Mouse (Mus musculus): ENCODE measurements around the gene Erp27.

The Erp27 gene

DNA sequence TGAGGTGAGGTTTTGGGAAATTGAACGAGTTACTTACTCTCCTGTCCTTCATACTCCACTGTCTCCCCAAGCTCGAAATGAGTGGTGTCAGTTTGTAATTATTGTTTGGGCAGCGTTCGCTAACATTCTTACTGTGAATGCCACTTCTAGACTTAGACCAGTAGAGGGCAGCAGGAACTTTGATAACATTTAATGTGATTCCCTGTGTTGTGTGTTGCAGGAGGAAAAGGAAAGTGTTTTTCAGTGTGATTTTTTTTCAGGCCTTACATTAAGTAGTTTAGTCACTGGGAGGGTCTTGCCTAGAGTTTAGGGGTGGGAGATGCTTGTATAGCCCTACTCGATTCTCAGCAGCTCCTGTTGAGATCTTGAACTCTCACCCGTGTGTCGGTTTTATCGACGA lies 61.0 kb downstream of the Erp27 start:
- DNase-seq (ENCODE audit: low read depth), result peak; percentile 76

DNA sequence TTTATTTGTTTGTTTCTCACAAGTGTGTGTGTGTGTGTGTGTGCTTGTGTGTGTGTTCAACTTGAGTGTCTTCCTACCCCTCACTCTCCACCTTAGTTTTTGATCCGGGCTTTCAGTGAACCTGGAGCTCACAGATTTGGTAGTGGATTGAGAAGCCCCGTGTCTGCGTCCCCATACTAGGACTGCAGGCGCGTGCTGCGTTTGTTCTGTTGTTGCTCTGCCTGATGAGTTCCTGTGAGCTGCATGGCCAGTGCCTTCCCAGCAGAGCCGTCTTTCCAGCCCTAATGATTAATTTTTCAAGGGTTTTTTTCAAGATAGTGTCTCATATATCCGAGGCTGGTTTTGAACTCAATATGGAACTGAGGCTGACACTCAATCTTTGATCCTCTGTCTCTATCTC lies 63.6 kb downstream of the Erp27 start:
- no peak for DNase-seq (ENCODE audit: low read depth)

GRCm38 (mm10) chr6:136857873-136858260 lies 64.1 kb downstream of the Erp27 start:
- DNase-seq (ENCODE audit: low read depth), result no peak

All from induced T-regulatory cell, adult 2 months (primary cell).